Mouse (Mus musculus) midbrain, embryonic 16.5 days (tissue): ENCODE results near the gene Fam122a. TPM values are rescaled to one million over a fixed set of nuclear protein-coding genes. Genes with fewer than 3 reads are reported as not detected.
A peak's percentile ranks its signal among the peaks of the same experiment; 100 is the strongest.

Experiments used
- ATAC-seq: fragments of 200-750 bp; cut with Nextera tagmentation; 2 replicates; pipeline ENCODE4 v1.8.0; 2017; ENCODE audit warnings: moderate TSS enrichment
- H3K27ac ChIP-seq: fragments of 300-500 bp; sonication (generic); 2 replicates; pipeline ENCODE4 v1.5.1; 2014; ENCODE audit warnings: mild to moderate bottlenecking, low read length, mixed read lengths
- H3K27me3 ChIP-seq: fragments of 300-500 bp; sonication (generic); 2 replicates; pipeline ENCODE4 v1.6.1; 2014; ENCODE audit warnings: low read depth, low read length, mixed read lengths; ENCODE audit not compliant: control insufficient read depth, insufficient read depth
- H3K36me3 ChIP-seq: fragments of 300-500 bp; sonication (generic); 2 replicates; pipeline ENCODE4 v1.6.1; 2014; ENCODE audit warnings: mild to moderate bottlenecking, low read length, moderate library complexity, mixed read lengths; ENCODE audit not compliant: control insufficient read depth, insufficient read depth
- H3K4me1 ChIP-seq: fragments of 300-500 bp; sonication (generic); 2 replicates; pipeline ENCODE4 v1.6.1; 2014; ENCODE audit warnings: mild to moderate bottlenecking, low read length, mixed read lengths; ENCODE audit not compliant: control insufficient read depth, insufficient read depth
- H3K4me2 ChIP-seq: fragments of 300-500 bp; sonication (generic); 2 replicates; pipeline ENCODE4 v1.6.1; 2014; ENCODE audit warnings: mild to moderate bottlenecking, low read length, mixed read lengths
- H3K4me3 ChIP-seq: fragments of 300-500 bp; sonication (generic); 2 replicates; pipeline ENCODE4 v1.5.1; 2014; ENCODE audit warnings: low read depth, mild to moderate bottlenecking, low read length, moderate library complexity, mixed read lengths
- H3K9ac ChIP-seq: fragments of 300-500 bp; sonication (generic); 2 replicates; pipeline ENCODE4 v1.6.1; 2014; ENCODE audit warnings: low read depth, low read length, mixed read lengths
- H3K9me3 ChIP-seq: fragments of 300-500 bp; sonication (generic); replicated peaks from 2 replicates; pipeline ENCODE4 v1.6.1; 2014; ENCODE audit warnings: mild to moderate bottlenecking, low read length, mixed read lengths; ENCODE audit not compliant: control insufficient read depth, poor library complexity, severe bottlenecking
- WGBS: fragments of 180-500 bp; shearing (Covaris S2); extraction: QIAGEN DNeasy Blood & Tissue Kit; methylation state at CpG from one replicate; pipeline ENCODE4 v1.1.7; 2014; 5-methylcytosine and 5-hydroxymethylcytosine counted together
- polyA plus RNA-seq: library from polyadenylated mRNA; unstranded; fragments of >200 nt; fragmentation: Nextera tagmentation; extraction: Ambion mirVana; gene quantifications from 2 replicates; pipeline ENCODE4 v1.2.1, GENCODE M21; 2015

Gene Fam122a
- polyA plus RNA-seq, 1 experiment from 2014 or later = 52.7 TPM

DNA sequence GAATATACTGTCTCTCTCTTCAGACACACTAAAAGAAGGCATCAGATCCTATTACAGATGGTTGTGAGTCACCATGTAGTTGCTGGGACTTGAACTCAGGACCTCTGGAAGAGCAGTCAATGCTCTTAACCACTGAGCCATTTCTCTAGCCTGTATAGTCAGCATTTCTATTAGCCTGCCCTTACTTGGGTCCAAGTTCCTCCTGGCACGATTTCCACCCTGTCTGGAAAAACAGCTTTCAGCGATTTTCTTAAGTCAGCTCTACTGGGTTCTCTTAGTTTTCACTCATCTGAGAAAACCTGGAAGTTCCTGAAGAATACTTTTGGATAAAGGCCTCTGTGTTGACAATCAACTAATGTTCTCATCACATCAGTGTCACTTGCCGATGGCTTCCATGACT is 22.1 kb upstream of the Fam122a start:
- Histone ChIP-seq H3K9me3 (no peaks in the 10 kb centered on the region), H3K4me1 (no peaks in the 10 kb centered on the region), H3K27me3 (no peaks in the 10 kb centered on the region), H3K27ac (no peak overlapping the region), H3K4me2 (no peak overlapping the region), H3K9ac (no peak overlapping the region), H3K36me3 (no peaks in the 10 kb centered on the region), H3K4me3 (no peak overlapping the region)
- no peak for ATAC-seq
- WGBS = 66% methylated on average over 3 of the region's 3 CpGs

DNA sequence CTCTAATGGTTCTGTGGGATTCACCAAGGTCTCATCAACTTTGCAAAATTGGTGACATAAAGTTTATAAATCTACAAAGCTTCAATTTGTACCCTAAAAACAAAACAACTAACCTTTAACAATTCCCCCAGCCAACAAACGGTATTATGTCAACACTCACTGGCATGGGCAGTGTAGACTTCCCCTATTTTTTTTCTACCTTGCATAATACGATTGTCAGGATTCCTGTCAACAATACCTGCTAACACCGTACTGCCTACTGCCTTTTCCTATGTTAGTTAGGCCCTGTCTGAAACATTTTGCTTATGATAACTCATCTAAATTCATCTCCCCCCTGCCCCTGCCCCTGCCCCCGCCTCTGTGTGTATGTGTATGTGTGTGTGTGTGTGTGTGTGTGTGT is 16.7 kb upstream of the Fam122a start:
- H3K4me1 ChIP-seq = no peaks in the 10 kb centered on the region
- ATAC-seq = no peak
- H3K27me3 ChIP-seq = no peaks in the 10 kb centered on the region
- H3K4me2 ChIP-seq = no peak overlapping the region
- 91% methylated on average over 4 of the region's 4 CpGs for WGBS
- H3K9ac ChIP-seq = no peak overlapping the region
- H3K9me3 ChIP-seq = no peaks in the 10 kb centered on the region
- H3K4me3 ChIP-seq = no peak overlapping the region
- no peak overlapping the region for H3K27ac ChIP-seq
- H3K36me3 ChIP-seq = no peaks in the 10 kb centered on the region

GRCm38 (mm10) chr19:24491824-24492223 is 14.7 kb upstream of the Fam122a start:
- Histone ChIP-seq H3K36me3 (no peaks in the 10 kb centered on the region), H3K4me3 (no peak overlapping the region), H3K4me1 (no peaks in the 10 kb centered on the region), H3K27me3 (no peaks in the 10 kb centered on the region), H3K9ac (no peak overlapping the region), H3K9me3 (no peaks in the 10 kb centered on the region), H3K4me2 (no peak overlapping the region), H3K27ac (no peak overlapping the region)
- 16% methylated on average over 3 of the region's 3 CpGs for WGBS
- ATAC-seq = no peak

GRCm38 (mm10) chr19:24490275-24490674 is 13.1 kb upstream of the Fam122a start:
- Histone ChIP-seq H3K27me3 (no peaks in the 10 kb centered on the region), H3K9ac (no peak overlapping the region), H3K27ac (no peak overlapping the region), H3K4me2 (no peak overlapping the region), H3K4me1 (no peaks in the 10 kb centered on the region), H3K36me3 (no peaks in the 10 kb centered on the region), H3K4me3 (no peak overlapping the region), H3K9me3 (no peaks in the 10 kb centered on the region)
- WGBS = 81% methylated on average over 5 of the region's 5 CpGs
- ATAC-seq = no peak

DNA sequence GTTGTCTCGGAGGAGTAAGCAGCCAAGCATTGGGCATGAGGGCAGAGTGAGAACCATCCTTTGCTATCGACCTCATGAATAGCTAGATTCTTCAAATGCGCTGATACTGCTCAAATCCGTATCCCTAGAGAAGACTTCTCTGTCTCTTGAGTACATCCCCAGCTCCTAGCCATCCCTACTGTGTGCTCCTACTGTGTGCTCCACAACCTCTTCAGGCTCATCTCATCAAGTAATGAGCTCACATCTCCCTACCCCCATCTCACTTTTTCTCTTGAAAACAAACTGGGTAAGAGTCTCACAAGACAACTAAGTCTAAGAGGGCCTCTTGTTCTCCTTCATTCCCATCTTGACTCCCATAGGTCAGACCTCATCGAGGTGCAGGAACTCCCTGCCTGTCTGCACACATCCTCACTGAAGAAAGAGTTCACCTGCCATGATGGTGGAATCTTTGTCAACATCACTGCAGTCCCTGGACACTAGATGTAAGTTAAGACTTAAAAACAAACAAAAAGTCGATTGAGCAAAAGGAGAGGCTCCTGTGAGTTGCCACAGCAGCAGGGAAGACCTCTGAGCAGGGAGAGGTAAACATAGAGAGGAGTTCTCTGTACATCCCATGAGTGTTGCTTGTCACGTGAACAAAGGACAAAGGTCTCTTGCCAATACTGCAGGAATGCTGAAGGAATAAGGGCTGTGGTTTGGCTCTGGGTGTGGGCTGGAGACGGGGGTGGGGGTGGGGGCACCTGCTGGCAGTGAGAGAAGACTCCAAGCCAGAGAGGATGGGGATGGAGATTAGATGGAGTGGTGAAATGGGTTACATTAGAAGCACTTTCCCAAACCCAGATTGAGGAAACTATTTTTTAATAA is 9.5 kb upstream of the Fam122a start:
- no peak for ATAC-seq
- Histone ChIP-seq H3K4me2 (no peak overlapping the region), H3K27ac (no peak overlapping the region), H3K4me1 (no peaks in the 10 kb centered on the region), H3K9ac (no peak overlapping the region), H3K36me3 (no peaks in the 10 kb centered on the region), H3K4me3 (no peak overlapping the region), H3K27me3 (no peaks in the 10 kb centered on the region), H3K9me3 (no peaks in the 10 kb centered on the region)
- 76% methylated on average over 8 of the region's 8 CpGs for WGBS

GRCm38 (mm10) chr19:24484612-24485194 is 7.5 kb upstream of the Fam122a start:
- no peaks in the 10 kb centered on the region for H3K27me3 ChIP-seq
- 0 out of 2 replicates have a peak overlapping the region, but pooled peaks have one; percentile 14 for H3K9ac ChIP-seq
- H3K9me3 ChIP-seq = no peaks in the 10 kb centered on the region
- no peak overlapping the region for H3K27ac ChIP-seq
- no peaks in the 10 kb centered on the region for H3K4me1 ChIP-seq
- no peak overlapping the region for H3K4me2 ChIP-seq
- no peaks in the 10 kb centered on the region for H3K36me3 ChIP-seq
- no peak overlapping the region for H3K4me3 ChIP-seq
- ATAC-seq = peak; percentile 58; the same call in 1 of the 2 replicates
- 14% methylated on average over 4 of the region's 4 CpGs for WGBS

GRCm38 (mm10) chr19:24480916-24481315 is 3.8 kb upstream of the Fam122a start:
- Histone ChIP-seq H3K4me2 (no peak overlapping the region), H3K27ac (no peak overlapping the region), H3K36me3 (no peaks in the 10 kb centered on the region), H3K27me3 (no peaks in the 10 kb centered on the region), H3K4me3 (no peak overlapping the region), H3K4me1 (peaks cover 6% of the 10 kb centered on the region; the same call in 1 of the 2 replicates), H3K9me3 (no peaks in the 10 kb centered on the region), H3K9ac (no peak overlapping the region)
- WGBS = 47% methylated on average over 2 of the region's 2 CpGs
- ATAC-seq = no peak

- ATAC-seq = no peak
- Histone ChIP-seq H3K27me3 (no peaks in the 10 kb centered on the region), H3K4me3 (peak overlapping the region; percentile 85), H3K36me3 (no peaks in the 10 kb centered on the region), H3K27ac (peak overlapping the region; percentile 95), H3K4me1 (peaks cover 22% of the 10 kb centered on the region), H3K9me3 (no peaks in the 10 kb centered on the region), H3K4me2 (peak overlapping the region; percentile 87), H3K9ac (peak overlapping the region; percentile 95)
- under 1% methylated on average over 11 of the region's 11 CpGs for WGBS
These were observed 695 bp downstream of the Fam122a start for GRCm38 (mm10) chr19:24476461-24476860.

DNA sequence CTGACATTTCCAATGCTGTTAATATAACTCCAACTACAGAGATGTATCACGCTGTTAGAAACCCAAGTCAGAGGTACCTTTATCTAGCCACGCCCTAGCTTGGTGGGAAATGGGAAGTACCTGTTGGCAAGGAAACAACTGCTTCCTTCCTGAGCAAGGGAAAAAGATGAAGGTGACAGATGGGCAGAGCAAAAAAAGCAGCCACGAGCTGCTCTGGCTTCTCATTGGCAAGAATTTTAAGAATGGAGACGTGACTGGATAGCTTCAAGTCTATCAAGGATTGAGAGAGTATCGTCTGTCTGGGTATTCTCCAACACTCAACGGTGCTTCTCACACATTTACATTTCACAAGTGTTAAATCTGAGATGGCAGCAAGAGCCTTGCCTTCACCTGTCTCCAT is 1.9 kb downstream of the Fam122a start:
- ATAC-seq = no peak
- peaks cover 22% of the 10 kb centered on the region for H3K4me1 ChIP-seq
- H3K9ac ChIP-seq = no peak overlapping the region
- H3K27me3 ChIP-seq = no peaks in the 10 kb centered on the region
- H3K4me3 ChIP-seq = no peak overlapping the region
- H3K27ac ChIP-seq = no peak overlapping the region
- H3K36me3 ChIP-seq = no peaks in the 10 kb centered on the region
- H3K9me3 ChIP-seq = no peaks in the 10 kb centered on the region
- WGBS = 79% methylated on average over 6 of the region's 6 CpGs
- H3K4me2 ChIP-seq = peak overlapping the region; percentile 26; the same call in 1 of the 2 replicates
